Mouse (Mus musculus): ENCODE measurements around the gene Fgf18. TPM values are rescaled to one million over a fixed set of nuclear protein-coding genes. Genes with fewer than 3 reads are reported as not detected.
A peak's percentile ranks its signal among the peaks of the same experiment; 100 is the strongest.

The Fgf18 gene
- polyA plus RNA-seq, 2 experiments from 2014 or later: not detected

GRCm38 (mm10) chr11:33149453-33149852 is 2.3 kb upstream of the Fgf18 start:
- no peak for ATAC-seq

GRCm38 (mm10) chr11:33149088-33149436 is 1.9 kb upstream of the Fgf18 start:
- ATAC-seq: no peak

GRCm38 (mm10) chr11:33148338-33149087 is 1.3 kb upstream of the Fgf18 start:
- peak; percentile 77 for ATAC-seq

DNA sequence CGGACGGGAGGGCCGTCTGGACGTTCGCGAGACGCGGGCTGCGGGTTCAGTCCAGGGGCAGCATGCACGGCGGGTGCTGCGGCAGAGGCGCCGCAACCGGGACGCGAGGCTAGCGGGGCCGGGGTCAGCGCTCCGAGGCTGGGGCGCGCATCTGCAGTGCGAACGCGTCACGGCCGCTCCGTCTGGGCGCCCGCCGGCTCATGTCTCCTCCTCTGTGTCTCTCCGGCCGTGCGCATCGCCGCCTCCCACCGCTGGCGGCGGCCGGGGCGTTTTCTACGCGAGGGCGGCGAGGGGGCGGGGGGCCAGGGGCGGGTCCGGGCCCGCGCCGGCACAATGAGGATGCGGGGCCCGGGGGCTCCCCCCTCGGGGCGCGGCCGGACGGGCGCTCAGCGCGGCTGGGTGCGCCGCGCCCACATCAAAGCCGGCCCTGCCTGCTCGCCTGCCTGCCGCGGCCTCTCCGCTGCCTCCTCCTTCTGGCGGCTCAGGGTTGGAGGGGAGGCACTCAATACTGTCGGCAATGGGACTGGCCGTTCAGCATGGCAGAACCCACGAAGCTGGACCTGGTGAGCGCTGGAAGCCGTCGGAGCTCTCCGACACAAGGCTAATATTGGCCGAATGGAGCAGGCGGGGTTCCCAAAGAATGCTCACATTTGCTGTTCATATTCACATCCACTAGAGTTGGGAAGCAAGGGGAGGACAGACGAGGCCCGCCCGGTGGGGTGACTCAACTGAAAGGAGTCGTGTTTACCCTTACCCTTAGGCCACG is 555 bp upstream of the Fgf18 start:
- peak; percentile 55 for ATAC-seq

DNA sequence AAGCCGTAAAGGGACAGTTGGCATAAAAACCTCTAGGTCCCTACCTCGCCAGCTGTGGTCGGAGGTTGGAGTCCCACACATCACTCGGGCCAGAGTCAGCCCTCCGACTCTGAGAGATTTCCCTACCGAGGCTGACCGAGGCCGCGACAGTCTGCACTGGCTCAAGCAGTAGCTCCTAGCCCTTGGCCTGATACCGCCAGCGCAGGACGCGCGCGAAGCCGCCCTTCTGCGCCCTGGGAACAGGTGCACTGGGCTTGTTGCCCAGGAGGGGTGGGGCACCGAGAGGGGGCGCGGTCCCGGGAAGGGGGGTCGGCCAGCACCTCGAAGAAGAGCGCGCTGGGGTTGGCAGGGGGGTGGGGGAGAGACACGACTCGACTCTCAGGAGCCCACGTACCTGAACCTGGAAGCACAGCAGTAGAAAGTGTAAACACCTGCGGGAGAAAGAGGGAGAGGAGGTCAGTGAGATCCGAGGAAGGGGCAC is 509 bp downstream of the Fgf18 start:
- ATAC-seq: no peak

DNA sequence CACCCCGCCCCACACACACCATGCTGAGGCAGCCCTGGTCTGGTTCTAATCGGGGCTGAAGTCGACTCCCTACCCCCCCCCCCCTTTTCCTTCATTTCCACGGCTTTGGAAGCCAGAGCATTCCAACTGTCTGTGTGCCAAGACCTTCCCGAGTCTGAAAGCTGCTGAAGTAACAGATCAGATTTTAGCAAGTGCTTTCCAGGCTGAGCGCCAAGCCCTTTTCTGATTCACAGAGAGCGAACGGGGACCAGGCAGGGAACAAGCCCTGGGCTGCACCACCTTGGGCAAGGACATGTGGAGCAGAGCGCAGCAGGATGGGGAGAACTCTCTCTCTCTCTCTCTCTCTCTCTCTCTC is 1.1 kb downstream of the Fgf18 start:
- ATAC-seq: no peak

DNA sequence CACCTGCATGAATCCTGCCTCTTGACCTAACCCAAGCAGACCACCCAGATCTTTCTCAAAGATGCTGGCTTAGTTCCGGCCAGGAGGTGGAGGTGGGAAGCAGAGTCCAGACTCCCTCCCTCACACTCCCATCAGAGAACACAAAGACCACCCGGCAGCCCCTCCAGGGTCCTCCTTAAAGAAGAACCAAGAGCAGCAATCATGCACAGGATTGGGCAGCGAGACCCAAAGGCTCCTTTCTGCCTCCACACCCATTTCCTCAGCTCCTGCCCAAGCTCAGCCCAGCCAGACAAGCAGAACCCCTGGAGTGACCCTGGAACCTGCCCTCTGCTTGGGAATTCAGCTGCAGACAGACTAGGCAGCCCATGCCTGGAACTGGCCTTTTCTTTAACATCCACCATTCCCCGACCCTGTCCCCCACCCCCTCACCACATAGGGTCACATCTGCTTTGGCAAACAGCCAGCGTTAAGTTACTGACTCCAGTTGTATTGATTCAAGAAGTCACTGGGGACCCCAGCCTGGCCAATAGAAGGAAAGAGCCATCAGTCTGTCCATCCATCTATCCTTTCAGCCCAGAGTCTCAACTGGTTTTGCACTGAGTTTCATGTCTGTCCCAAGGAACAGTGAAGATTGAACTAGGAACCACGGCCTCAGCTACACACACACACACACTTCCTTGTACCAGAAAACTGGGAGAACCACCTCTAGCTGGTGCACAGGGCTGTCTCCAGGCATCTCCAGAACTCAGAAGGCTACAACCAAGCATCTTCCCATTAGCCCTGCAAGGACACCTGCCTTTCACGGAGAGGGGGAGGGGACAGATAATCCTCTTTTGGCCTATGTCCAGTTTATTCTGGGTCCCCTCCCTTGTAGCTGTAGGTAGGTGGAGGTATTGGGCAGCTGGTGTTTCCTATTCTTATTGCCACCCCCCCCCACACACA is 1.7 kb downstream of the Fgf18 start:
- no peak for ATAC-seq

DNA sequence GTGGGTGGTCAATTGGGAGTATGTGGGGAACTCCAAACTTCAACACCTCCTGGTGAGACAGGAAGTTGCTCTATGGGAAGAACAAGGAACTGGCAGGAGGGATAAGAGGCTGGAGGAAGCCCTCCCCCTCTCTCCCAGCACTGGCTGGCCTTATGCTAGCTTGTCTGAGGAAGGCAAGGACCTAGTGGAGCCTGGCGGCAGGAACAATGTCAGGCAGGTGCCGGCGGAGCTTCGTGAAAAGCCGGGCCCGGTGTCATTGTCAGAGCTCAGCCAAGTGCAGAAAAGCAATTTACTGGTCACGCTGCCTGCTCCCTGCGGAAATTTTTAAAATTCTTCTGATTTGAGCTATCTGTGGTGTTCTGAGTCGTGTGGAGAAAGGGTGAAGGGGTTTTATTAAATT is 3.3 kb downstream of the Fgf18 start:
- ATAC-seq: no peak

DNA sequence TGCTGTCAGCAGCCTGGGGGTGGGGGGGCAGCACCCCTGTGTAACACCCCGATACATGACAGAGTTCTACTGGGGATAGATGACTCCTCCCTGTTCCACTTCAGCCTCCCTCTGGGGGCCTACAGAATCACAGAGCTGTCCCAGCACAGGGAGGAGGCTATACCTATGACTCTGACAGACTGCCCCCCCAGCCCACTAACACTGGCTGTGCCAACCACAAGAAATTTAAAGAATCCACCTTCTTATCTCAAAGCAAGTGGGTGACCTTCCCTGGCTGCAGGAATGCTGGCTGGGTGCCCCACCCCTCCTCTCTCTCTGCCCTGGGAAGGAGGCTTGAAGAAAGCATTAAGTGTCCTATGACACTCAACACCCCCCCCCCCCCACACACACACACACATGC is 4.4 kb downstream of the Fgf18 start:
- no peak for ATAC-seq

DNA sequence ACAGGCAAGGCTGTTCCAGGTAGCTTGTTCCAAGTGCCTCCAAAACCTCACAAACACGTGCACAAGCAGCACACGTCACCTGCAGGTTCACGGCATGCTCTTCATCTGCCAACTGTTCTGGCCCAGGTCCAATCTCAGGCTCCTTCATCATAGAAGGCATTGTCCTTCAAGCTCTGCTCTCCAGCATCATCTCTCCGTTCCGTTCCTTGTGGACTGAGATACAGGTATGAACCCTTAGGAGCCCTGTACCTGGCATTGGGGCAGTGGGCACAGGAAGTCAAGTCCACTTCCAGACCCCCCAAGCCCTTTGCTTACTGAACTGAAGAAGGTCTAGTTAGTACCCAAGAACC is 7.1 kb downstream of the Fgf18 start:
- ATAC-seq: no peak

DNA sequence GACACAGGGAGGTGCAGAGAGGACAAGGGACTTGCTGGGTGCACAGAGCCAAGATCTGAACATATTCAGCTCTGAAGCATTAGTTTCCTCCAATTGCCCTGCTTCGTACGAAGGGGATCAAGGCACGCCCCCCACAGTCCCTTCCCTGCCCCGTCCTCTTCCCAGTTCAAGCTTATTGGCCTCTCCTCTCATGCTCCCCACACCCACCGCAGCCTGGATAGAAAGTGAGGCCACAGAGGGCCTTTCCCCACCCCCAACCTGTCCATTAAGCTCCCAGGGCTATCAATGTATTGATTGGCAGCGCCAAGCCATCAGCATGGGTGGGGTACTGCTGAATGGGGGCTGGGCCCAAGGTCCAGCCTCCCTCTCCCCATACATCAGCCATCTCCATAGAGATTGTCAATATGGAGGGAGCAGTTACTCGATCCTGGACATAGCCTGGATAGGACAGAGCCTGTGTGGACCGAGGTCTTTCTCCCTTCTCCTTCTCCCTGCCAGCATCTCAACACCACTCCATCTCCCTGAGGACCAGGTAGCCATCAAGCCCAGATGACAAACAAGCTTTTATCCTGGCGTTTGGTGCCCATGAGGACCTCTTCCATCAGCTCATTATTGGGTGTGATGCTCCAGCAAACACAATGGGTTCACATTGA is 7.6 kb downstream of the Fgf18 start:
- ATAC-seq: no peak

- no peak for ATAC-seq
Measured at GRCm38 (mm10) chr11:33138686-33139085, 8.5 kb downstream of the Fgf18 start.

DNA sequence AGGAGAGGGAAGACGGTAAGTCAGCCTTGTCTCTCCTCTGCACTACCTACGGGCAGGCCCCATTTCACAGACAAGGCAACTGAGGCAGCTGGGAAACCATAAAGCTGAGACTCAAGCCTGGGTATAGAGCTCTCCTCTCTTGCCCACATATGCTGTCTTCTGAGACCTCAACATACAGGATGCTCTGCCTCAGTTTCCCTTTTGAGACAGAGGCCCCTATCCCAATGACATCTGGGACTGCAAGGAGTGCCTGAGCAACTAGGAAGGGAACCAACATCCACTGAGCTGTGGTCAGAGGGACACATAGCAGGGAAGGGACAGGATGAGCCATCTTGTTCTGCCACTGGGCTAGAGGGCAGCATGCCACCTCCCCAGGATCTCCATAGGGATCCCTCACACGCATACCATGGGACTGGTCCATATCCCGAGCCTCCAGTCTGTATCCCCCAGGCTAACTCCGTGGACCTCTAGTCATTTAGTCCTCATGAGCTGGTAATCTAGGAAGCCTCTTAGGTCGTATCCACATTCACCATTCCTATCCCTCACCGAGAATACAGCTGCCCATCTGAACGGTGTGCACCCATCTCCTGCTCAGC is 12.7 kb downstream of the Fgf18 start:
- no peak for ATAC-seq

GRCm38 (mm10) chr11:33132619-33133338 is 14.4 kb downstream of the Fgf18 start:
- ATAC-seq: no peak

DNA sequence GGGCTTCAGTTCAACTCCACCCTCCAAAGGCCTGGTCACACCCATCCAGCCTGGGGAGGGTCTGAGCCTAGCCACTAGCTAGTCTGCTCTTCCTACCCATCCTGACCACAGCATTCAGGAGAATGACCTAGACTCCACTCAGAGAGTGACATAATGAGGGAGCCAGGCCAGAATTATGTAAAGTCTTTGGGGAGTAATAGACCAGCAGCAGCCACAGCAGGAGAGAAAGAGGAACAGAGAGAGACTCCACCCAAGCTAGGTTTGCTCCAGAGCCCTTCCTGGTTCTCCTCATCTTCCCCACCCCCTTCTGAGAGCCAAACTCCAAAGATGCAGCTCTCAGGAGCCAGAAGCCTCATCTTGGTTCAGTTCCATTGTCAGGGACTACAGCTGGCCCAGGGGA is 20.1 kb downstream of the Fgf18 start:
- ATAC-seq: no peak

GRCm38 (mm10) chr11:33122575-33123268 is 24.5 kb downstream of the Fgf18 start:
- ATAC-seq: no peak

DNA sequence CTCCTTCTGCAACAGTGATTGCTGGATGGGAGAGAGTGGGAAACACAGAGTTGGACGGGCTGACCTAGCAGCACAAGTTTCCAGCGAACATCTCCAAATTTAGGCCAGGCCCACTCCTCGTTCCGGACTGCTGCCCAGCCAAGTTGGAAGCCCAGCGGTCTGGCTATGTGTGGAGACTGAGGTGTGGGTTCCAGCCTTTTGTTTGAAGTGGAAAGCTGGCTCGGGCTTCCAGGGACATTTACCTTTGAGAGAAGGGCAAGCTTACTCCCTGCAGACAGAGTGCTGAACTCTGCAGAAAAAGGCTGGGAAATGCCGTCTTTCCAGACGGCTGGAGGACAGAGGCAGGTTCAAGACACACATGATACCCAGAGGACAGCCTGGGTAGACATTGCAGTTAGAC is 27.6 kb downstream of the Fgf18 start:
- no peak for ATAC-seq

GRCm38 (mm10) chr11:33119116-33119515 is 28.1 kb downstream of the Fgf18 start:
- no peak for ATAC-seq

- no peak for ATAC-seq
Measured at GRCm38 (mm10) chr11:33118480-33118879, 28.7 kb downstream of the Fgf18 start.

DNA sequence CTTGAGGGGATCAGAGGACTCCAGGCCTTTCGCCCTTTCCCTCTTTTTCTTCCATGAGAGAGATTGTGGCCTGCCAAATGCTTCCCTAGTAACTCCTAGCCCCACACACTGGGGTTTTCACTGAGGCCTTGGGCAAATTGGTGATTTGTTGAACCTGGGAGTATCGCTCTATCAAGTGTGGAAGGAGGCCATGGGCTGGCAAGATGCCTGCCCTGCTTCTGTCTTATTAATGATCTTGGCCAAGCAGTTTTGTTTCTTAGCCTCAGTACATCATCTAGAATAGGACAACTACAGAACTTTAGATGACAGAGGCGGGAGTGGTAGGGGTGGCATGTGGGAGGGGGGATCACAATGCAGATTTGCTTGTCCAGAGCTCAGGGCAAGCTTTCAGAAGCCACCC is 31.4 kb downstream of the Fgf18 start:
- no peak for ATAC-seq

- no peak for ATAC-seq
Measured at GRCm38 (mm10) chr11:33112407-33112806, 34.8 kb downstream of the Fgf18 start.

All from CD4-positive, CD25-positive, alpha-beta regulatory T cell, adult 4 months (primary cell).